Mouse (Mus musculus): ENCODE measurements at regions not wholly inside any gene's neighbourhood (a gene's known extent, or its start where the extent isn't known, plus 50 kb on each side); places are given as distances from the start of the nearest gene placed in this dataset.

- Histone ChIP-seq H3K9ac (no peak overlapping the region), H3K4me3 (no peak overlapping the region), H3K4me2 (no peak overlapping the region), H3K9me3 (replicated peaks) (no peaks in the 10 kb centered on the region), H3K36me3 (no peaks in the 10 kb centered on the region), H3K4me1 (replicated peaks) (peaks cover 10% of the 10 kb centered on the region), H3K27me3 (replicated peaks) (peaks cover 4% of the 10 kb centered on the region; the same call in 1 of the 2 replicates), H3K27ac (ENCODE audit: poor library complexity, severe bottlenecking) (no peak overlapping the region)
- ATAC-seq (ENCODE audit: insufficient number of reproducible peaks, low FRiP score) = no peak
- WGBS = 49% methylated on average over 5 of the region's 5 CpGs
Observed at GRCm38 (mm10) chrX:11690446-11690845, 362.8 kb downstream of the H2al1j start.

- no peak overlapping the region for H3K27ac ChIP-seq (ENCODE audit: poor library complexity, severe bottlenecking)
- peaks cover 10% of the 10 kb centered on the region for H3K4me1 ChIP-seq (replicated peaks)
- no peak overlapping the region for H3K4me2 ChIP-seq
- no peak overlapping the region for H3K4me3 ChIP-seq
- no peak for ATAC-seq (ENCODE audit: insufficient number of reproducible peaks, low FRiP score)
- WGBS = 50% methylated on average over 4 of the region's 4 CpGs
- no peaks in the 10 kb centered on the region for H3K9me3 ChIP-seq (replicated peaks)
- H3K9ac ChIP-seq = no peak overlapping the region
- no peaks in the 10 kb centered on the region for H3K36me3 ChIP-seq
- peaks cover 4% of the 10 kb centered on the region; the same call in 1 of the 2 replicates for H3K27me3 ChIP-seq (replicated peaks)
Observed at GRCm38 (mm10) chrX:11691019-11691418, 363.4 kb downstream of the H2al1j start.

GRCm38 (mm10) chrX:11696565-11696964 is 368.9 kb downstream of the H2al1j start:
- Histone ChIP-seq H3K36me3 (no peaks in the 10 kb centered on the region), H3K4me2 (no peak overlapping the region), H3K9ac (no peak overlapping the region), H3K4me3 (no peak overlapping the region), H3K27ac (ENCODE audit: poor library complexity, severe bottlenecking) (no peak overlapping the region), H3K9me3 (replicated peaks) (no peaks in the 10 kb centered on the region), H3K27me3 (replicated peaks) (peaks cover 4% of the 10 kb centered on the region; the same call in 1 of the 2 replicates), H3K4me1 (replicated peaks) (no peaks in the 10 kb centered on the region)
- no peak for ATAC-seq (ENCODE audit: insufficient number of reproducible peaks, low FRiP score)
- WGBS = 72% methylated on average over 4 of the region's 4 CpGs

- H3K36me3 ChIP-seq = no peaks in the 10 kb centered on the region
- H3K4me2 ChIP-seq = no peak overlapping the region
- no peak overlapping the region for H3K9ac ChIP-seq
- 80% methylated on average over 2 of the region's 2 CpGs for WGBS
- no peaks in the 10 kb centered on the region for H3K4me1 ChIP-seq (replicated peaks)
- ATAC-seq (ENCODE audit: insufficient number of reproducible peaks, low FRiP score) = no peak
- H3K9me3 ChIP-seq (replicated peaks) = no peaks in the 10 kb centered on the region
- no peak overlapping the region for H3K4me3 ChIP-seq
- H3K27ac ChIP-seq (ENCODE audit: poor library complexity, severe bottlenecking) = no peak overlapping the region
- H3K27me3 ChIP-seq (replicated peaks) = no peaks in the 10 kb centered on the region
Observed at GRCm38 (mm10) chrX:11701095-11701494, 373.5 kb downstream of the H2al1j start.

GRCm38 (mm10) chrX:11705851-11706557 is 378.4 kb downstream of the H2al1j start:
- Histone ChIP-seq H3K9ac (no peak overlapping the region), H3K4me3 (no peak overlapping the region), H3K27ac (ENCODE audit: poor library complexity, severe bottlenecking) (no peak overlapping the region), H3K36me3 (no peaks in the 10 kb centered on the region), H3K9me3 (replicated peaks) (no peaks in the 10 kb centered on the region), H3K27me3 (replicated peaks) (peaks cover 26% of the 10 kb centered on the region), H3K4me2 (no peak overlapping the region), H3K4me1 (replicated peaks) (peaks cover 14% of the 10 kb centered on the region)
- no peak for ATAC-seq (ENCODE audit: insufficient number of reproducible peaks, low FRiP score)
- WGBS = 63% methylated on average over 6 of the region's 6 CpGs

GRCm38 (mm10) chrX:11707330-11707729 is 379.7 kb downstream of the H2al1j start:
- no peaks in the 10 kb centered on the region for H3K9me3 ChIP-seq (replicated peaks)
- no peak overlapping the region for H3K27ac ChIP-seq (ENCODE audit: poor library complexity, severe bottlenecking)
- no peaks in the 10 kb centered on the region for H3K36me3 ChIP-seq
- no peak for ATAC-seq (ENCODE audit: insufficient number of reproducible peaks, low FRiP score)
- no peak overlapping the region for H3K9ac ChIP-seq
- H3K27me3 ChIP-seq (replicated peaks) = peaks cover 30% of the 10 kb centered on the region
- H3K4me1 ChIP-seq (replicated peaks) = peaks cover 14% of the 10 kb centered on the region
- 65% methylated on average over 6 of the region's 6 CpGs for WGBS
- H3K4me3 ChIP-seq = no peak overlapping the region
- H3K4me2 ChIP-seq = no peak overlapping the region

- no peak overlapping the region for H3K27ac ChIP-seq (ENCODE audit: poor library complexity, severe bottlenecking)
- H3K4me3 ChIP-seq = no peak overlapping the region
- H3K9me3 ChIP-seq (replicated peaks) = no peaks in the 10 kb centered on the region
- peaks cover 34% of the 10 kb centered on the region for H3K27me3 ChIP-seq (replicated peaks)
- 46% methylated on average over 6 of the region's 6 CpGs for WGBS
- H3K36me3 ChIP-seq = no peaks in the 10 kb centered on the region
- H3K4me1 ChIP-seq (replicated peaks) = peaks cover 14% of the 10 kb centered on the region
- ATAC-seq (ENCODE audit: insufficient number of reproducible peaks, low FRiP score) = no peak
- H3K9ac ChIP-seq = no peak overlapping the region
- H3K4me2 ChIP-seq = no peak overlapping the region
Observed at GRCm38 (mm10) chrX:11708325-11708724, 380.7 kb downstream of the H2al1j start.

GRCm38 (mm10) chrX:11709326-11709725 is 381.7 kb downstream of the H2al1j start:
- no peak for ATAC-seq (ENCODE audit: insufficient number of reproducible peaks, low FRiP score)
- no peak overlapping the region for H3K9ac ChIP-seq
- no peaks in the 10 kb centered on the region for H3K36me3 ChIP-seq
- H3K4me2 ChIP-seq = no peak overlapping the region
- H3K27ac ChIP-seq (ENCODE audit: poor library complexity, severe bottlenecking) = no peak overlapping the region
- H3K4me1 ChIP-seq (replicated peaks) = peaks cover 14% of the 10 kb centered on the region
- H3K9me3 ChIP-seq (replicated peaks) = no peaks in the 10 kb centered on the region
- WGBS = 72% methylated on average over 4 of the region's 4 CpGs
- peaks cover 36% of the 10 kb centered on the region for H3K27me3 ChIP-seq (replicated peaks)
- no peak overlapping the region for H3K4me3 ChIP-seq

- 69% methylated on average over 3 of the region's 3 CpGs for WGBS
- H3K27me3 ChIP-seq (replicated peaks) = peaks cover 23% of the 10 kb centered on the region; the same call in 1 of the 2 replicates
- H3K4me3 ChIP-seq = no peak overlapping the region
- no peak overlapping the region for H3K27ac ChIP-seq (ENCODE audit: poor library complexity, severe bottlenecking)
- no peaks in the 10 kb centered on the region for H3K36me3 ChIP-seq
- H3K4me2 ChIP-seq = no peak overlapping the region
- no peak overlapping the region for H3K9ac ChIP-seq
- H3K4me1 ChIP-seq (replicated peaks) = peaks cover under 1% of the 10 kb centered on the region; the same call in 1 of the 2 replicates
- ATAC-seq (ENCODE audit: insufficient number of reproducible peaks, low FRiP score) = no peak
- no peaks in the 10 kb centered on the region for H3K9me3 ChIP-seq (replicated peaks)
Observed at GRCm38 (mm10) chrX:11713423-11713822, 385.8 kb downstream of the H2al1j start.

- 64% methylated on average over 8 of the region's 8 CpGs for WGBS
- ATAC-seq (ENCODE audit: insufficient number of reproducible peaks, low FRiP score) = no peak
- Histone ChIP-seq H3K36me3 (no peaks in the 10 kb centered on the region), H3K4me3 (no peak overlapping the region), H3K27ac (ENCODE audit: poor library complexity, severe bottlenecking) (no peak overlapping the region), H3K9me3 (replicated peaks) (no peaks in the 10 kb centered on the region), H3K9ac (no peak overlapping the region), H3K27me3 (replicated peaks) (peaks cover 6% of the 10 kb centered on the region; the same call in 1 of the 2 replicates), H3K4me1 (replicated peaks) (no peaks in the 10 kb centered on the region), H3K4me2 (no peak overlapping the region)
Observed at GRCm38 (mm10) chrX:11716773-11717172, 389.2 kb downstream of the H2al1j start.

GRCm38 (mm10) chrX:11718778-11719177 is 391.2 kb downstream of the H2al1j start:
- Histone ChIP-seq H3K36me3 (no peaks in the 10 kb centered on the region), H3K4me1 (replicated peaks) (no peaks in the 10 kb centered on the region), H3K27me3 (replicated peaks) (0 out of 2 replicates have a peak, but pooled peaks cover 2% of the 10 kb centered on the region), H3K4me3 (no peak overlapping the region), H3K9me3 (replicated peaks) (no peaks in the 10 kb centered on the region), H3K4me2 (no peak overlapping the region), H3K27ac (ENCODE audit: poor library complexity, severe bottlenecking) (no peak overlapping the region), H3K9ac (no peak overlapping the region)
- WGBS = 63% methylated on average over 2 of the region's 2 CpGs
- no peak for ATAC-seq (ENCODE audit: insufficient number of reproducible peaks, low FRiP score)

GRCm38 (mm10) chrX:11720517-11720916 is 392.9 kb downstream of the H2al1j start:
- Histone ChIP-seq H3K36me3 (no peaks in the 10 kb centered on the region), H3K27ac (ENCODE audit: poor library complexity, severe bottlenecking) (no peak overlapping the region), H3K9me3 (replicated peaks) (no peaks in the 10 kb centered on the region), H3K4me1 (replicated peaks) (no peaks in the 10 kb centered on the region), H3K4me3 (no peak overlapping the region), H3K9ac (no peak overlapping the region), H3K4me2 (no peak overlapping the region), H3K27me3 (replicated peaks) (0 out of 2 replicates have a peak, but pooled peaks cover 5% of the 10 kb centered on the region)
- ATAC-seq (ENCODE audit: insufficient number of reproducible peaks, low FRiP score) = no peak
- WGBS = 67% methylated on average over 7 of the region's 7 CpGs

Measured in heart, embryonic 12.5 days (tissue).